9 mouse cellular contexts compared by ENCODE assay signal in the genomic region with DNA sequence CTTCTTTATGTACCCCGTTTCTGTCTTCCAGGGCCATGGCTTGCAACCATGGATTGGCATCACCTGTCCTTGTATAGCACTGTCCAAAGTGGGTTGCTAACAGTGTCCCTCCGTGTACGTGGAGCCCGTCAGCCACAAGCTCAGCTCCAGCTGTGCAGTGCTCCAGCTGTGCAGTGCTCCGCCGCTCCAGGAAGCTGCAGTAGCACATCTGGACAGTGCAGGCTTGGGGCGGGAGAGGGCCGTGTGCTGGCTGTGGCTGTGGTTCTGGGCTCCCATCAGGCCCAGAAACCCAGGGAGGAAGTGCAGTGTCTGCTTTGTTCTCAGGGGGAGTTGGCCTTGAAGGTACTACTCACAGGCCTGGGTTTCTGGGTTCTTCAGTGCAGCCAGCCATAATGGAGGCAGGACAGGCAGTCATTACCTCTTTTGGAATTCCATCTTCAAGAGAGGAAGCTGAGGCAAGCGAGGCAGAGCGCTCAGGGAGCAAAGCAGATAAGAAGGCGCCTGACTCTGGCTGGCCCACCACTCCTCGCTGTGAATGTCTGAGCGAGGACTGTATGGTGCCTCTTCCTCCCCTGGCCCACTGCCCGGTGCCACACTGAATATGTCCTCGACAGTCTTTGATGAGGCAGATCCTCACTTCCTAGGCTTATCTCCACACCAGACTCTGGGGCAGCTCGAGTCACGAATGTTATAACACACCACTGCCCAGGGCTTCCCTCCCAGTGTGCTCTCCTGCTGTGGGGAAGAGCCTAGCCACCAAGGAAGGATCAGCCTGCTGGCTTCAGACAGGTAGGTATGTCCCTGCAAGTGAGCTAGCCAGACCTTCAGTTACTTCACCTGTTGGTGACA. TPM values are rescaled to one million over a fixed set of nuclear protein-coding genes. Genes with fewer than 3 reads are reported as not detected.
DNase-seq lines count a peak whose midpoint lies in the region; ATAC-seq lines count a peak whose summit lies in the region.
"Had no signal": no experiment of that assay in that cellular context is flagged by ENCODE, and none has a peak within 500 bp of the region (broad histone marks: within the 10 kb centered on the region; RNA-seq: fewer than 3 reads in every experiment).

No protein-coding gene starts in this region.

- intact Hi-C loops in heart, postnatal 10 days (cut with DNase I) = loop anchor here (2.0 kb wide), 1 partner anchor 46 kb away; no protein-coding TSS in a partner anchor
- intact Hi-C loops in left cerebral cortex, postnatal 10 days (cut with DNase I) = no loop called here

- peak; percentile 39 for ATAC-seq in megakaryocyte, adult 5-6 weeks (ENCODE audit: poor library complexity, severe bottlenecking)
- ATAC-seq: midbrain, embryonic 16.5 days had no signal

- DNase-seq in cerebellum, postnatal 10 days = peak; percentile 65 to 75
- DNase-seq in cerebellum, adult 18-20 months = no peak
- DNase-seq in T-cell, adult 2 months (ENCODE audit: low spot score) = peak; percentile 33
- DNase-seq in heart, postnatal 10 days = peak; percentile 45 to 50
- DNase-seq in left cerebral cortex, postnatal 10 days (ENCODE audit: extremely low spot score in 1 of 2, low spot score in 2 of 2) = no peak
- no peak for DNase-seq in gastrocnemius, adult 18-20 months (ENCODE audit: low spot score)
- no peak for DNase-seq in kidney, adult 11 months

RNA-seq across cellular contexts. Expression of gene Furin, which starts 39.4 kb away (rescaled TPM):
- 100 to 1,000 TPM; 119 to 139 TPM for total RNA-seq in heart, postnatal 10 days (2021)
- 28.0 and 34.1 TPM in 2 replicates for total RNA-seq in megakaryocyte, adult 5-6 weeks (2015)
- 13.8 and 21.3 TPM in 2 replicates for total RNA-seq in megakaryocyte, adult 5-6 weeks (2017)
- 10 to 100 TPM; 44.8 TPM for total RNA-seq in left cerebral cortex, postnatal 10 days (2021)
- total RNA-seq in gastrocnemius, adult 18-20 months (2021) = 10 to 100 TPM; 52.8 to 53.9 TPM

RNA-seq across cellular contexts. Expression of gene Fes, which starts 56.9 kb away (rescaled TPM):
- total RNA-seq in heart, postnatal 10 days (2021) = 10 to 100 TPM; 19.9 to 21.7 TPM
- total RNA-seq in megakaryocyte, adult 5-6 weeks (2015) = 260 and 265 TPM in 2 replicates
- total RNA-seq in megakaryocyte, adult 5-6 weeks (2017) = 252 and 267 TPM in 2 replicates
- 1 to 10 TPM; 4.7 to 5.3 TPM for total RNA-seq in left cerebral cortex, postnatal 10 days (2021)
- total RNA-seq in gastrocnemius, adult 18-20 months (2021) = 1 to 10 TPM; 2.0 to 3.5 TPM

Comparison
In these comparisons a context has a peak if more than half of its experiments do, and no peak if none do; other contexts are left out.
1. DNase-seq: peak in cerebellum, postnatal 10 days (2 of 2), T-cell, adult 2 months (single experiment) and heart, postnatal 10 days (2 of 2); none in cerebellum, adult 18-20 months (0 of 2), left cerebral cortex, postnatal 10 days (0 of 2), gastrocnemius, adult 18-20 months (single experiment) and kidney, adult 11 months (single experiment).
2. RNA of gene Fes, which starts 56.9 kb away (total RNA-seq): 252 to 267 TPM in megakaryocyte, adult 5-6 weeks; 19.9 to 21.7 TPM in heart, postnatal 10 days, 4.7 to 5.3 TPM in left cerebral cortex, postnatal 10 days and 2.0 to 3.5 TPM in gastrocnemius, adult 18-20 months; every median in the first group is over 10 times any median in the second.